Mouse (Mus musculus): Measurements from ENCODE around the gene 2510039O18Rik. TPM values are rescaled to one million over a fixed set of nuclear protein-coding genes. Genes with fewer than 3 reads are reported as not detected.

Gene 2510039O18Rik
- polyA plus RNA-seq, 1 experiment from 2014 or later, result 13.5 TPM

DNA sequence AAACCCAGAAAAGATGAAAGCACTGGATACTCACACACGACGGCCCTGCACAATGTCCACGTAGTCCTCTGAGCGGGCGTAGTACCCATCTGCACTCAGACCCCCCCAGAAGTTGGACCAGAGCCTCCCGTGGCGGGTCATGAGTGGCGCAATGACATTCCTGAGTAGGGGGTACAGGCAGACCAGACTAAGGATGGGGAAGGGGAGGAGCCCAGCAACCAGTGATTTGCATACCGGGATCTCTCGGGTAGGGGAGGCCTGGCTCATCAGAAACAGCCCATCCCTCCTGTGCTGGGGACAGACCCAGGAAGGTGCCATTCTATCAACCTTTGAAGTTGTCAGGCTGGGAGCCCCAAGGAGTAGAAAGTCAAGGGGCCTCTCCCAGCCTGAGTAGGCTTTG lies 19.7 kb upstream of the 2510039O18Rik start:
- Histone ChIP-seq H3K4me3 (no peak overlapping the region), H3K9me3 (replicated peaks) (no peaks in the 10 kb centered on the region), H3K4me1 (peaks cover 8% of the 10 kb centered on the region; the same call in 1 of the 2 replicates), H3K27me3 (ENCODE audit: low read depth, poor library complexity, severe bottlenecking) (no peaks in the 10 kb centered on the region), H3K27ac (no peak overlapping the region), H3K36me3 (peaks cover 80% of the 10 kb centered on the region)
- no peak for DNase-seq (ENCODE audit: low spot score)
- WGBS, result 18% methylated on average over 10 of the region's 10 CpGs

DNA sequence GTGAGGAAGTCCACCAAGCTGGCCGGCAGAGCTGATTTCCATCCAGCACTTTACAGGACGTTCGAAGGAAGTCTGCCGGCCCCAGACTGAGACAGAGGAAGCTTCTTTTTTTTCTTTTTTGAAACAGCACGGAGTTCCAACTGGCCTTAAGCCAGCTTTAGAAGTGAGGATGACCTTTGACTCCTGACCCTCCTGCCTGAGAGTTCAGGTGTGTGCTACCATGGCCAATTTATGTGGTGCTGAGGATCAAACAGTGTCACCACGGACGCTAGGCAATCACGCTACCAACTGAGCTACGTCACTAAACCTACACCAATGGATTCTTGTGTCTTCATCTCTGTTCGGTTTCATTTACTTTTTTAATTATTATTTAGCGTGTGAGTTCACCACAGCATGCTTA lies 18.4 kb upstream of the 2510039O18Rik start:
- H3K9me3 ChIP-seq (replicated peaks), result no peaks in the 10 kb centered on the region
- peaks cover 9% of the 10 kb centered on the region; the same call in 1 of the 2 replicates for H3K4me1 ChIP-seq
- DNase-seq (ENCODE audit: low spot score), result no peak
- H3K4me3 ChIP-seq, result no peak overlapping the region
- H3K36me3 ChIP-seq, result peaks cover 71% of the 10 kb centered on the region
- WGBS, result 78% methylated on average over 11 of the region's 11 CpGs
- no peak overlapping the region for H3K27ac ChIP-seq
- H3K27me3 ChIP-seq (ENCODE audit: low read depth, poor library complexity, severe bottlenecking), result no peaks in the 10 kb centered on the region

DNA sequence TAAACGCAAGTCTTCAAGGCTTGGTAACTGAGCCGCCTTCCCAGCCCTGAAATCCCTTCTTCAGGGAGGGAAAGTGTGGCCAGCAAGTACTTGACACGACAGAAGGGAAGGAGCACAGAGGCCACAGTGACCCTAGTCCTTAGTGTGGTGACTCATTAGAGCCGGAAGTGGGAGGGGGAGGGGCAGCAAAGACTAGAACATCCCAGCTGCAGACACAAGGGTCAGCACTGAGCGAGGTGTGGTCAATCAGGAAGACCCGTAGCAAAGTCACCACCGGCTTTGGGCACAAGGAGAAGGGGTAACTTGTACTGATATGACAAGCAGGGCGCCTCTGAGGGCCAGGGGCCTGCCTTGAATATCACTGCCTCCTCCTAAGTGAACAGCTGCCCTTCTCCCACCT lies 13.0 kb upstream of the 2510039O18Rik start:
- Histone ChIP-seq H3K27me3 (ENCODE audit: low read depth, poor library complexity, severe bottlenecking) (no peaks in the 10 kb centered on the region), H3K4me3 (no peak overlapping the region), H3K27ac (peak overlapping the region; percentile 53), H3K4me1 (peaks cover 14% of the 10 kb centered on the region), H3K36me3 (peaks cover 73% of the 10 kb centered on the region), H3K9me3 (replicated peaks) (no peaks in the 10 kb centered on the region)
- 29% methylated on average over 8 of the region's 8 CpGs for WGBS
- DNase-seq (ENCODE audit: low spot score), result no peak

DNA sequence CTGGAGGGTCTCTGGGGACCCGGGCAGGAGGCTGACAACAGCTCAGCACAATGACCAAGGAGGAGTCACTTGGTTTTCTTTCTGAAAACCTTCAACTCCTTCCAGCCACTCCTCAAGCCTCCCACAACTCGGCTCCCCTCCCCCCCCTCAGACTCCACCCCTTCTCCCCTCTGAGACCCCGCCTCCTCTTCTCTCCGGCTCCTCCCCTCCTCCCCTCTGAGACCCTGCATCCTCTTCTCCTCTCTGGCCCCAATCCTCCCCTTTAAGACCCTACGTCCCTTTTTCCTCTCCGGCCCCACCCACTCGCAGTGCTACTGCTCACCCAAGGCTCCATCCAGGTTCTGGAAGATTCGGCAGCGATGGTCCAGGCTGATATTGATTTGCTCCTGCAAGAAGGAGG lies 12.6 kb upstream of the 2510039O18Rik start:
- Histone ChIP-seq H3K9me3 (replicated peaks) (no peaks in the 10 kb centered on the region), H3K27ac (peak overlapping the region; percentile 53), H3K4me1 (peaks cover 17% of the 10 kb centered on the region), H3K36me3 (peaks cover 71% of the 10 kb centered on the region), H3K4me3 (no peak overlapping the region), H3K27me3 (ENCODE audit: low read depth, poor library complexity, severe bottlenecking) (no peaks in the 10 kb centered on the region)
- no peak for DNase-seq (ENCODE audit: low spot score)
- WGBS, result 23% methylated on average over 9 of the region's 9 CpGs

DNA sequence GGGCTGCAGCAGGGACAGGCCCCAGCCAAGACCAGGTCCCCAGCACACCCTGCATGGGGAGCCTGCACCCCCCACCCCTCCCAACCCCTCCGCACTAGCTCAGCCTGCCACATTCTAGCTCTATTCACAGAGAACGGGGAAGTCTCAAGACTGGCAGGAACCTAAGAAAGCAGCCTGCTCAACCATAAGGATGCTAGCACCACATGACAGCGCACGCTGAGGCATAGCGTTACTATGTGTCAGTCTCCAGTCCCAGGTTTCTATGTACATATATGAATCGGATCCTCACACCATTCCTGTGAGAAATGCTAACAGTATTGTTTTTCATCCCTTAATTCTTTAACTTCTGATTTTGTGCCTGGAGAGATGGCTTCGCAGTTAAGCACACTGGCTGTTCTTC lies 12.2 kb upstream of the 2510039O18Rik start:
- Histone ChIP-seq H3K27me3 (ENCODE audit: low read depth, poor library complexity, severe bottlenecking) (no peaks in the 10 kb centered on the region), H3K9me3 (replicated peaks) (no peaks in the 10 kb centered on the region), H3K27ac (peak overlapping the region; percentile 53; the same call in 1 of the 2 replicates), H3K4me1 (peaks cover 21% of the 10 kb centered on the region), H3K36me3 (peaks cover 67% of the 10 kb centered on the region), H3K4me3 (no peak overlapping the region)
- WGBS, result 78% methylated on average over 7 of the region's 7 CpGs
- DNase-seq (ENCODE audit: low spot score), result no peak

DNA sequence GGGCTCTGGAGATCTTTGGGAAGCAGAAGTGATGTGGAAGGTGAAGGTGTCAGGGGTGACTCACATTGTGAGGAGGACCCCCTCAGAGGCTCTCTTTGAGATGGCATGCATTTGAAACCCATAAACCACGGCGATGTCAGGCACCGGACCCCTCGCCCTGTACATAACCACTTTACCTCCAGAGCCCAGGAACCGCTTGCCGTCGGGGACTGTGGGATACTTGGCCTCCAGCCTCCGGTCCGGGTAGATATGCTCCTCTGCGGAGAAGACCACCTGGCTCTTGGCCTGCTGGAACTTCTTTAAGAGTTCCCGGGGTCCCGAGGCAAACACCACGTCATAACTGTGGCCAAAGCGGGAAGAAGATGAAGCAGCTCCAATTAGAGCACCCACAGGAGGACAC lies 9.7 kb upstream of the 2510039O18Rik start:
- H3K4me3 ChIP-seq, result no peak overlapping the region
- 96% methylated on average over 14 of the region's 14 CpGs for WGBS
- H3K36me3 ChIP-seq, result peaks cover 44% of the 10 kb centered on the region
- peaks cover 40% of the 10 kb centered on the region for H3K4me1 ChIP-seq
- no peaks in the 10 kb centered on the region for H3K9me3 ChIP-seq (replicated peaks)
- H3K27ac ChIP-seq, result no peak overlapping the region
- DNase-seq (ENCODE audit: low spot score), result no peak
- H3K27me3 ChIP-seq (ENCODE audit: low read depth, poor library complexity, severe bottlenecking), result no peaks in the 10 kb centered on the region

DNA sequence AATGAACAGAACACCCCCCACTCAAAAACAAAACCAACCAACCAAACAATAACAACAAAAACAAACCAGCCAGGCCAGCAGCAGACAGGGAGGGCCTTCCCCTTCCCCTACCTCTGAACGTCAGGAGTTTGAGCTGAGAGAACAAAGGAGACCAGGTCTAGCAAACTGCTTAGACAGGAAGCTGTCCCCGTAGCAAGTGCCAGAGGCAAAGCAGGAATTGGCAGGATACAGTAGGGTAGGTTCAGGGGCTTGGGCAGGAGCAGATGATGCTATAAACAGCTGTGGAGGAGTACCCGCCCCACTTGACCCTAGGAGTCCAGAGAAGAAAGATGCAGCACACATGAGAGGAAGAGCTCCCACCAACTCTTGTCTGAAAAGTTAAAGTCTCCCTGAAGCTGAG lies 6.6 kb upstream of the 2510039O18Rik start:
- H3K36me3 ChIP-seq, result peaks cover 33% of the 10 kb centered on the region
- peak overlapping the region; percentile 25; the same call in 1 of the 2 replicates for H3K27ac ChIP-seq
- no peak for DNase-seq (ENCODE audit: low spot score)
- H3K9me3 ChIP-seq (replicated peaks), result no peaks in the 10 kb centered on the region
- WGBS, result 58% methylated on average over 3 of the region's 3 CpGs
- no peak overlapping the region for H3K4me3 ChIP-seq
- peaks cover 52% of the 10 kb centered on the region for H3K4me1 ChIP-seq
- H3K27me3 ChIP-seq (ENCODE audit: low read depth, poor library complexity, severe bottlenecking), result no peaks in the 10 kb centered on the region

DNA sequence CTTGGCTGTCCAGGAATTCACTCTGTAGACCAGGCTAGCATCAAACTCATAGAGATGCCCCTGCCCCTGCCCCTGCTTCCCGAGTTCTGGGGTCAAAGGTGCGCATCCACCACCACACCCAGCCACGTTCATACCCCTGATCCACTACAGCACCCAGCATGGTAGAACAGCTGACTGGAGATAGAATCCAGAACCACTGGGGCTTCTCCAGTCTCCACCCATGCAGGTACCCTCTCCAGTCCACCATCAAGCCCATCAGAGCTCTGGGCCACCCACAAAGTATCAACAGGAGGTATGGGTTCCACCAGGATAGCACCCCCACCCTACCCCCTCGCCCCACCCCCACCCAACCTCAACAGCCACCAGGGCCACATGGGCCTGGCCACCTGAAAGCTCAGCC lies 6.1 kb upstream of the 2510039O18Rik start:
- DNase-seq (ENCODE audit: low spot score), result no peak
- Histone ChIP-seq H3K4me3 (no peak overlapping the region), H3K27me3 (ENCODE audit: low read depth, poor library complexity, severe bottlenecking) (no peaks in the 10 kb centered on the region), H3K27ac (no peak overlapping the region), H3K9me3 (replicated peaks) (no peaks in the 10 kb centered on the region), H3K36me3 (peaks cover 28% of the 10 kb centered on the region), H3K4me1 (peaks cover 54% of the 10 kb centered on the region)
- 82% methylated on average over 4 of the region's 4 CpGs for whole genome bisulfite sequencing

DNA sequence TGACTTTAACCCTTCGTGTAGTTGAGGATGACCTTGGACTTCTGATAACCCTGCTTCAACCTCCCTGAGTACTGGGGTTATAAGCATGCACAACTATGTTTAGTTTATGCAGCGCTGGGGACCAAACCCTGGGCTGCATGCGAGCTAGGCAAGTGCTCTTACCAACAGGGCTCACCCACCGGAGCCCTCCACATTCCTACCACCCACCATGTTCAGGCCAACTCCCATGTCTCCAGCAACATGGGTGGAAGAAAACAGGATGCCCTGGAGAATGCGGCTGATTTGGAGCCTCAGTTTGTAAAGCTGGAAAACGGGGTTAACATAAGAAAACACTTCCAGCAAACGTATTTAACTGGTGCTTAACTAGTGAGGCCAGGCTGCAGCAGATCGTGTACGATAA lies 4.8 kb upstream of the 2510039O18Rik start:
- no peak for DNase-seq (ENCODE audit: low spot score)
- Histone ChIP-seq H3K9me3 (replicated peaks) (no peaks in the 10 kb centered on the region), H3K36me3 (peaks cover 15% of the 10 kb centered on the region), H3K27ac (peak overlapping the region; percentile 91; the same call in 1 of the 2 replicates), H3K27me3 (ENCODE audit: low read depth, poor library complexity, severe bottlenecking) (no peaks in the 10 kb centered on the region), H3K4me3 (peak overlapping the region; percentile 84), H3K4me1 (peaks cover 67% of the 10 kb centered on the region)
- WGBS, result 29% methylated on average over 9 of the region's 9 CpGs

DNA sequence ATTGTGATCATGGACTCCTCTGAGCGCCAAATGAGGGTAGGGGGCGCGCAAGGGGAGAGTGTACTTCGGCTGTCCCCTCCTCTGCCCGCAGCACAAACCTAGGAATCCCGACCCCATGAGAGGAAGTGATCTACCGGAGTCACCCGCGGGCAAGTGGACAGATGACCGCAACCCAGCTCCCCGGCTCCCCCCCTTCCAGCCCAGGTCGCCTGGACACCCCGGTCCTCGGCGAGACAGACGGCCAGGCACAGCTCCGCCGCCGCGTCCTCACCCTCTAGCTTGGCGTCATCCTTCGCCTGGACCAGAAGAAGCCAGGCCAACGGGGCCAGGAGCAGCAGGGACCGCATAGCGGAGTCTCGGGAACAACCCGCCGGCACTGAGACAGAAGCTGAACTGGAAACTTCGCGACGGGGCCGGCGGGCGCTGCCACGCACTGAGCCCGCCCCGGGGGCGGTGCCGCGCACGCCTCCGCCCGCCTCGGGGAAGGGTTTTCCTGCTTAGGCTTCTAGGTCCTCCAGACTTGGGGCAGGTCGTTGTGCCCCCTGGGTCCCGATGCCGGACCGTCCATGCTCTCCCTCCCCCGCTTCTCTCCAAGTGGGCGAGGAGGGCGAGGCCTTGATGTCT lies 4.3 kb upstream of the 2510039O18Rik start, which contains the start of gene Plod1:
TSS of gene Plod1 (minus strand) at position 437 of the 624 bp plus-strand sequence.
- peak within 1 kb of the TSS; percentile 91 for H3K27ac ChIP-seq
- no peaks in the 10 kb centered on the region for H3K27me3 ChIP-seq (ENCODE audit: low read depth, poor library complexity, severe bottlenecking)
- under 1% methylated on average over 51 of the region's 51 CpGs for WGBS
- peak; percentile 84 for DNase-seq (ENCODE audit: low spot score)
- H3K36me3 ChIP-seq, result peaks cover 10% of the 10 kb centered on the region
- peaks cover 72% of the 10 kb centered on the region for H3K4me1 ChIP-seq
- H3K9me3 ChIP-seq (replicated peaks), result no peaks in the 10 kb centered on the region
- peak within 1 kb of the TSS; percentile 84 for H3K4me3 ChIP-seq

DNA sequence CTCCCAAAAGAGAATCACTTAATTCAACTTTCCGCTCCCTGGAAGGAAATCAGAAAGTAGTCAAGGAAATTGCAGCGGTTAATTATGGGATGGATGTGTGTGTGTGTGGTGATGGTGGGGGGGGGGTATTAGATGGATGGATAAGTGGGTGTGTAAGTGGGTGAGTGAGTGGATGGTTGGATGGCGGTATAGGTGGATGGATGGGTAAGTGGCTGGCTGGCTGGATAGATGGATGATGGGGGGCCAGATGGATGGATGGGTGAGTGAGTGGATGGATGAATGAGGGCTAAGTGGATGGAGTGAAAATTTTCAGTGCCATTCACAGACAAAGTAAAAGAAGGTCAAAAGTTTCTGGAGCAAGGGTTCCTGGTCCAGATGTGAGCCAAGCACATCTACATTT lies 3.7 kb upstream of the 2510039O18Rik start:
- H3K4me1 ChIP-seq, result peaks cover 78% of the 10 kb centered on the region
- no peaks in the 10 kb centered on the region for H3K9me3 ChIP-seq (replicated peaks)
- no peak for DNase-seq (ENCODE audit: low spot score)
- H3K4me3 ChIP-seq, result peak overlapping the region; percentile 84
- peaks cover 8% of the 10 kb centered on the region; the same call in 1 of the 2 replicates for H3K36me3 ChIP-seq
- H3K27me3 ChIP-seq (ENCODE audit: low read depth, poor library complexity, severe bottlenecking), result no peaks in the 10 kb centered on the region
- peak overlapping the region; percentile 91 for H3K27ac ChIP-seq
- 50% methylated on average over 3 of the region's 3 CpGs for WGBS

DNA sequence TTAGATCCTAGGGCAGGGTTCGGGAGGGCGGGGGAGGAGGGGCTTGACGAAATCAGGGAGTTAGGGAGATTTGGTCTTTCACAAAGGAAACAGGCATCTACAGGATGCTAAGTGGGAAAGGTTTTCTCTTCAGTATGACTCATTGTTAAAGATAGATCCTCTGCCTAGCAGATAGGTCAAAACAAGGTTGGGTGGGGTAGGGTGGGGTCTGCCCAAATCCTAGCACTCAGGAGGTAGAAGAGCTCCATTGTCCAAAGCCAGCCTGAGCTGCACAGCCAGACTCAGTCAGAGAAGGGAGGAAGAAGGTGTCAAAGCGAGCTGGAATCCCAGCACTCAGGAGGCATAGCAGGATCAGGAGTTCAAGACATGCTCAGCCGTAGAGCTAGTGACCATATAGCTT lies 3.2 kb upstream of the 2510039O18Rik start:
- no peak overlapping the region for H3K4me3 ChIP-seq
- WGBS, result 65% methylated on average over 5 of the region's 5 CpGs
- peaks cover 83% of the 10 kb centered on the region for H3K4me1 ChIP-seq

DNA sequence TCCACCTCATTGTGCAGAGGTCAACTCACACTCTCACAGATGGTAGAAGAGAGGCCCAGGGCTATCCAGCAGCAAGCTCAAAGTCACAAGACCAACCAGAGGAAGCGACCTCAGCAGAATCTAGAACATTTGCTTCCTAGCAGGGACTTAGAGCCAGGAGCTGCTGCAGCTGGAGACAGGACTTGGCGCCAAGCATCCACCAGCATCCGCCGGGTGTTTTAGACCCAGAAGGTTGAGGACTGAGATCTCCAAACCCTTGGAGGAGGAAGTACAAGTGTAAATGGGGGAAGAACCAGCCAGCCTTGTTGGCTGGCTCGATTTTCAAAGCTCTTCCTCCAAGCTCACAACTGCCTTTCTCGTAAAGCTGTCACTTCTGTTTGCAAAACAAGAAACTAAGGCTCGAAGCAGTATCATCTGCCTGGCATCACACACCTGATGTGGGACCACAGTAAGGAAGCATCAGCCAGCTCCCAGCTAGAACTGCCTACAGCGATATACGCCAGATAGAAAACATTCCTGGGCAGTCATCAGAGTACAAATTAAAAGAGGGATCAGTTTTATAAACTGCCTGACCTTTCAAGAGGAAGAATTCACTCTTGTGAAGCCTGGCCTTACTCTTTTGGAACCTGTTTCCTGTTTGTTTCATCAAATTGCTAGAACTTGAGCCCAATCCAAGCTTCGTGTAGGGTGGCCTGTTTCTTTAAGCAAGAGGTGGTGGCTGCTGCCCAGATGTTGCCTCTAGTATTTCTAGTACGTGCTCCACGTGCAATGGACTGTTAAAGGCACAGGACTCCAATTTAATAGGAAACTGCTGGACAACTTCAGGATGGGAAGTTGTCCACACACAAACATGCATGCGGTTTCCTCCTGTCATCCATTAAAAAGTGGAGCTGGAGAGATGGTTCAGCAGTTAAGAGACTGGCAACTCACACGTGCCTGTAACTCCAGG lies 2.3 kb upstream of the 2510039O18Rik start:
- Histone ChIP-seq H3K9me3 (replicated peaks) (no peaks in the 10 kb centered on the region), H3K4me1 (peaks cover 83% of the 10 kb centered on the region), H3K4me3 (no peak overlapping the region), H3K27ac (peak overlapping the region; percentile 59), H3K27me3 (ENCODE audit: low read depth, poor library complexity, severe bottlenecking) (no peaks in the 10 kb centered on the region), H3K36me3 (peaks cover 4% of the 10 kb centered on the region; the same call in 1 of the 2 replicates)
- DNase-seq (ENCODE audit: low spot score), result no peak
- 52% methylated on average over 14 of the region's 14 CpGs for WGBS

More for the DNA sequence above, 3.2 kb upstream of the 2510039O18Rik start:
- Histone ChIP-seq H3K9me3 (replicated peaks) (no peaks in the 10 kb centered on the region), H3K27me3 (ENCODE audit: low read depth, poor library complexity, severe bottlenecking) (no peaks in the 10 kb centered on the region), H3K36me3 (peaks cover 4% of the 10 kb centered on the region; the same call in 1 of the 2 replicates), H3K27ac (no peak overlapping the region)
- DNase-seq (ENCODE audit: low spot score), result no peak

Data from limb, embryonic 10.5 days (tissue).